Mouse (Mus musculus) heart, postnatal 0 days (tissue): ENCODE results near the gene Psmb10. TPM values are rescaled to one million over a fixed set of nuclear protein-coding genes. Genes with fewer than 3 reads are reported as not detected.
"Not testable (repeated sequence)": the region's sequence is repeated elsewhere in the genome, so short reads cannot be mapped to it uniquely, and the experiment has no call there.

Experiments used
- ATAC-seq: fragments of 200-750 bp; cut with Nextera tagmentation; 2 replicates; pipeline ENCODE4 v1.8.0; 2017; ENCODE audit warnings: low read depth, moderate number of reproducible peaks, moderate library complexity; ENCODE audit not compliant: insufficient read depth
- DNase-seq: peaks from one replicate; pipeline ENCODE4 v3.0.0-alpha.2; 2016; ENCODE audit warnings: low spot score
- H3K27ac ChIP-seq: fragments of 300-500 bp; sonication (generic); 2 replicates; pipeline ENCODE4 v1.5.1; 2014; ENCODE audit warnings: low read depth, mild to moderate bottlenecking
- H3K27me3 ChIP-seq: fragments of 300-500 bp; sonication (generic); 2 replicates; pipeline ENCODE4 v1.6.1; 2014; ENCODE audit warnings: low read length, mixed read lengths; ENCODE audit not compliant: control insufficient read depth, insufficient read depth
- H3K36me3 ChIP-seq: fragments of 300-500 bp; sonication (generic); replicated peaks from 2 replicates; pipeline ENCODE4 v1.6.1; 2014; ENCODE audit warnings: low read length, mixed read lengths; ENCODE audit not compliant: control insufficient read depth, insufficient read depth
- H3K4me1 ChIP-seq: fragments of 300-500 bp; sonication (generic); 2 replicates; pipeline ENCODE4 v1.6.1; 2014; ENCODE audit warnings: antibody characterized with exemption; ENCODE audit not compliant: control insufficient read depth, insufficient read depth
- H3K4me2 ChIP-seq: fragments of 300-500 bp; sonication (generic); 2 replicates; pipeline ENCODE4 v1.6.1; 2014; ENCODE audit warnings: low read depth, mild to moderate bottlenecking, low read length, moderate library complexity
- H3K4me3 ChIP-seq: fragments of 300-500 bp; sonication (generic); 2 replicates; pipeline ENCODE4 v1.5.1; 2014; ENCODE audit warnings: low read depth, low read length
- H3K9ac ChIP-seq: fragments of 300-500 bp; sonication (generic); replicated peaks from 2 replicates; pipeline ENCODE4 v1.6.1; 2014; ENCODE audit warnings: low read depth, low read length, mixed read lengths
- H3K9me3 ChIP-seq: fragments of 300-500 bp; sonication (generic); replicated peaks from 2 replicates; pipeline ENCODE4 v1.6.1; 2016; ENCODE audit warnings: low read length; ENCODE audit not compliant: control insufficient read depth
- CTCF ChIP-seq: IDR thresholded peaks from 2 replicates; pipeline ENCODE4 v1.5.1; 2016; ENCODE audit warnings: antibody characterized with exemption, control low read depth, low read depth
- EP300 ChIP-seq: IDR thresholded peaks from 2 replicates; pipeline ENCODE4 v1.6.1; 2016; ENCODE audit warnings: antibody characterized with exemption, low read depth
- WGBS: fragments of 180-500 bp; shearing (Covaris S2); extraction: QIAGEN DNeasy Blood & Tissue Kit; methylation state at CpG from one replicate; pipeline ENCODE4 v1.1.7; 2014; 5-methylcytosine and 5-hydroxymethylcytosine counted together
- polyA plus RNA-seq: library from polyadenylated mRNA; unstranded; fragments of >200 nt; fragmentation: Nextera tagmentation; extraction: Ambion mirVana; gene quantifications from 2 replicates; pipeline ENCODE4 v1.2.1, GENCODE M21; 2015
- total RNA-seq: library from RNA; depleted of rRNA; stranded (reverse); fragments of >200 nt; gene quantifications from 2 replicates; pipeline ENCODE4 v1.2.3, GENCODE M21; 2014; ENCODE audit warnings: low replicate concordance; rRNA removed

The Psmb10 gene
- total RNA-seq, result 77.8 and 87.4 TPM in 2 replicates
- 95.3 and 101 TPM in 2 replicates for polyA plus RNA-seq

- peak within 1 kb of the TSS; percentile 97 for H3K4me2 ChIP-seq
- peak within 1 kb of the TSS; percentile 95 for H3K27ac ChIP-seq
- H3K27me3 ChIP-seq, result no peaks in the 10 kb centered on the region
- 0 out of 2 replicates have a peak, but pooled peaks have one; percentile 25 for ATAC-seq
- TF ChIP-seq EP300, result no peak
- no peak for TF ChIP-seq CTCF
- no peaks in the 10 kb centered on the region for H3K9me3 ChIP-seq
- peak within 1 kb of the TSS; percentile 82 for H3K4me3 ChIP-seq
- H3K4me1 ChIP-seq, result peaks cover 10% of the 10 kb centered on the region; the same call in 1 of the 2 replicates
- 12% methylated on average over 4 of the region's 4 CpGs for WGBS
- peak; percentile 50 for DNase-seq
- H3K9ac ChIP-seq, result peak within 1 kb of the TSS; percentile 81
- H3K36me3 ChIP-seq, result peaks cover 19% of the 10 kb centered on the region
Measured at GRCm38 (mm10) chr8:105938306-105938669, at the start of gene Psmb10. Psmb10 (minus strand) TSS chr8:105938444.

- not testable (repeated sequence) for DNase-seq, H3K9me3 ChIP-seq, H3K4me1 ChIP-seq
Measured at GRCm38 (mm10) chr8:105983406-105983805, 45.2 kb upstream of the Psmb10 start.

GRCm38 (mm10) chr8:105981146-105981545 lies 42.9 kb upstream of the Psmb10 start:
- TF ChIP-seq EP300 (no peak), CTCF (no peak)
- Histone ChIP-seq H3K4me3 (no peak overlapping the region), H3K4me1 (no peaks in the 10 kb centered on the region), H3K9ac (no peak overlapping the region), H3K27me3 (no peaks in the 10 kb centered on the region), H3K36me3 (no peaks in the 10 kb centered on the region), H3K4me2 (no peak overlapping the region), H3K9me3 (no peaks in the 10 kb centered on the region), H3K27ac (no peak overlapping the region)
- DNase-seq (no peak), ATAC-seq (no peak)
- WGBS, result 75% methylated on average over 1 of the region's 1 CpGs

More at GRCm38 (mm10) chr8:105983406-105983805, 45.2 kb upstream of the Psmb10 start:
- H3K9ac ChIP-seq, H3K27ac ChIP-seq, H3K4me2 ChIP-seq, H3K4me3 ChIP-seq, ATAC-seq, H3K36me3 ChIP-seq, H3K27me3 ChIP-seq: not testable (repeated sequence)
- 75% methylated on average over 11 of the region's 11 CpGs for WGBS

GRCm38 (mm10) chr8:105979325-105979724 lies 41.1 kb upstream of the Psmb10 start, which contains the start of gene Dpep3:
Dpep3 (minus strand) TSS chr8:105979429.
- no peak within 1 kb of the TSS for H3K4me3 ChIP-seq
- no peaks in the 10 kb centered on the region for H3K36me3 ChIP-seq
- TF ChIP-seq EP300 (no peak), CTCF (no peak)
- ATAC-seq (no peak), DNase-seq (no peak)
- no peak within 1 kb of the TSS for H3K9ac ChIP-seq
- no peak within 1 kb of the TSS for H3K4me2 ChIP-seq
- no peaks in the 10 kb centered on the region for H3K4me1 ChIP-seq
- WGBS, result 89% methylated on average over 15 of the region's 15 CpGs
- H3K27ac ChIP-seq, result no peak within 1 kb of the TSS
- H3K27me3 ChIP-seq, result no peaks in the 10 kb centered on the region
- H3K9me3 ChIP-seq, result no peaks in the 10 kb centered on the region

- TF ChIP-seq CTCF (no peak), EP300 (no peak)
- no peak for ATAC-seq
- H3K36me3 ChIP-seq, result no peaks in the 10 kb centered on the region
- DNase-seq, result no peak
- 63% methylated on average over 7 of the region's 7 CpGs for WGBS
- H3K9me3 ChIP-seq, result no peaks in the 10 kb centered on the region
- H3K4me3 ChIP-seq, result no peak overlapping the region
- H3K27ac ChIP-seq, result no peak overlapping the region
- H3K27me3 ChIP-seq, result no peaks in the 10 kb centered on the region
- no peak overlapping the region for H3K9ac ChIP-seq
- H3K4me2 ChIP-seq, result no peak overlapping the region
- no peaks in the 10 kb centered on the region for H3K4me1 ChIP-seq
Measured at GRCm38 (mm10) chr8:105975363-105975762, 37.1 kb upstream of the Psmb10 start.

GRCm38 (mm10) chr8:105971019-105971720 lies 32.9 kb upstream of the Psmb10 start:
- no peak for ATAC-seq
- TF ChIP-seq CTCF, result no peak
- no peak for TF ChIP-seq EP300
- Histone ChIP-seq H3K9ac (no peak overlapping the region), H3K9me3 (no peaks in the 10 kb centered on the region), H3K27ac (no peak overlapping the region), H3K4me3 (no peak overlapping the region), H3K4me2 (no peak overlapping the region), H3K36me3 (no peaks in the 10 kb centered on the region), H3K4me1 (peaks cover 11% of the 10 kb centered on the region; the same call in 1 of the 2 replicates), H3K27me3 (no peaks in the 10 kb centered on the region)
- DNase-seq, result no peak
- 75% methylated on average over 8 of the region's 8 CpGs for WGBS
